Mouse (Mus musculus) liver, embryonic 14.5 days (tissue): ENCODE measurements at regions not wholly inside any gene's neighbourhood (a gene's known extent, or its start where the extent isn't known, plus 50 kb on each side); places are given as distances from the start of the nearest gene placed in this dataset.
A peak's percentile ranks its signal among the peaks of the same experiment; 100 is the strongest.

Source experiments
- ATAC-seq: fragments of 200-750 bp; cut with Nextera tagmentation; 2 replicates; pipeline ENCODE4 v1.8.0; 2017; ENCODE audit warnings: moderate number of reproducible peaks, mild to moderate bottlenecking, moderate library complexity; ENCODE audit not compliant: insufficient read depth
- DNase-seq, 3 experiments: peaks; one replicate each; pipeline ENCODE4 v3.0.0-alpha.2; 2012 to 2013; ENCODE audit warnings: low read depth in 3 of 3, low spot score in 3 of 3
- H3K27ac ChIP-seq: fragments of 300-500 bp; sonication (generic); 2 replicates; pipeline ENCODE4 v1.5.1; 2014; ENCODE audit warnings: moderate library complexity, mild to moderate bottlenecking, control low read depth, inconsistent platforms
- H3K27me3 ChIP-seq: fragments of 300-500 bp; sonication (generic); 2 replicates; pipeline ENCODE4 v1.6.1; 2014; ENCODE audit warnings: mild to moderate bottlenecking, low read length, moderate library complexity; ENCODE audit not compliant: control insufficient read depth, insufficient read depth
- H3K36me3 ChIP-seq: fragments of 300-500 bp; sonication (generic); replicated peaks from 2 replicates; pipeline ENCODE4 v1.6.1; 2014; ENCODE audit warnings: low read depth; ENCODE audit not compliant: control insufficient read depth, insufficient read depth
- H3K4me1 ChIP-seq, 2 experiments: fragments of 200-500 bp in 1 of 2; fragments of 300-500 bp in 1 of 2; sonication (generic) in 1 of 2; replicated peaks; 2 replicates each; pipeline ENCODE4 v1.6.1; 2012 to 2014; ENCODE audit warnings: antibody characterized with exemption in 1 of 2, inconsistent platforms in 1 of 2, low read length in 1 of 2; ENCODE audit not compliant: control insufficient read depth in 2 of 2, insufficient read depth in 2 of 2
- H3K4me2 ChIP-seq: fragments of 300-500 bp; sonication (generic); 2 replicates; pipeline ENCODE4 v1.6.1; 2014; ENCODE audit warnings: low read depth, mild to moderate bottlenecking, control low read depth, moderate library complexity
- H3K4me3 ChIP-seq, 2 experiments: fragments of 200-500 bp in 1 of 2; fragments of 300-500 bp in 1 of 2; sonication (generic) in 1 of 2; 2 replicates each; pipeline ENCODE4 v1.5.1; 2012 to 2014; ENCODE audit warnings: low read depth in 2 of 2, low read length in 2 of 2, mild to moderate bottlenecking in 2 of 2, control low read depth in 1 of 2, inconsistent platforms in 1 of 2, moderate library complexity in 1 of 2; ENCODE audit not compliant: insufficient read depth in 1 of 2
- H3K9ac ChIP-seq: fragments of 300-500 bp; sonication (generic); replicated peaks from 2 replicates; pipeline ENCODE4 v1.6.1; 2014; ENCODE audit warnings: mild to moderate bottlenecking, control low read depth, moderate library complexity
- H3K9me3 ChIP-seq: fragments of 300-500 bp; sonication (generic); 2 replicates; pipeline ENCODE4 v1.6.1; 2016; ENCODE audit warnings: low read length, mixed read lengths; ENCODE audit not compliant: control insufficient read depth
- CTCF ChIP-seq: IDR thresholded peaks from 2 replicates; pipeline ENCODE4 v1.5.1; 2016; ENCODE audit warnings: antibody characterized with exemption, low read depth, control low read depth
- EP300 ChIP-seq: IDR thresholded peaks from 2 replicates; pipeline ENCODE4 v1.6.1; 2016; ENCODE audit warnings: antibody characterized with exemption, low read depth
- WGBS: fragments of 180-500 bp; shearing (Covaris S2); extraction: QIAGEN DNeasy Blood & Tissue Kit; methylation state at CpG from one replicate; pipeline ENCODE4 v1.1.7; 2014; ENCODE audit not compliant: insufficient replicate concordance; 5-methylcytosine and 5-hydroxymethylcytosine counted together

GRCm38 (mm10) chr6:84414400-84414799 lies 179.3 kb downstream of the Cyp26b1 start:
- Histone ChIP-seq H3K36me3 (no peaks in the 10 kb centered on the region), H3K4me3 (no peak overlapping the region), H3K9me3 (no peaks in the 10 kb centered on the region), H3K4me1 (no peaks in the 10 kb centered on the region), H3K27ac (no peak overlapping the region), H3K4me2 (no peak overlapping the region), H3K9ac (no peak overlapping the region), H3K27me3 (no peaks in the 10 kb centered on the region)
- WGBS: 54% methylated on average over 5 of the region's 5 CpGs
- DNase-seq (no peak), ATAC-seq (no peak)
- TF ChIP-seq CTCF: no peak

GRCm38 (mm10) chr6:84409863-84410513 lies 183.7 kb downstream of the Cyp26b1 start:
- Histone ChIP-seq H3K9me3 (no peaks in the 10 kb centered on the region), H3K36me3 (no peaks in the 10 kb centered on the region), H3K4me1 (no peaks in the 10 kb centered on the region), H3K27ac (no peak overlapping the region), H3K4me3 (no peak overlapping the region), H3K27me3 (no peaks in the 10 kb centered on the region), H3K9ac (no peak overlapping the region), H3K4me2 (no peak overlapping the region)
- TF ChIP-seq CTCF (no peak), EP300 (no peak)
- WGBS: 67% methylated on average over 10 of the region's 10 CpGs
- DNase-seq: no peak
- no peak for ATAC-seq

GRCm38 (mm10) chr6:84408513-84408912 lies 185.2 kb downstream of the Cyp26b1 start:
- H3K4me2 ChIP-seq: no peak overlapping the region
- H3K4me3 ChIP-seq: no peak overlapping the region
- no peaks in the 10 kb centered on the region for H3K9me3 ChIP-seq
- no peaks in the 10 kb centered on the region for H3K36me3 ChIP-seq
- 54% methylated on average over 5 of the region's 5 CpGs for whole genome bisulfite sequencing
- ATAC-seq (no peak), DNase-seq (no peak)
- H3K27ac ChIP-seq: no peak overlapping the region
- no peaks in the 10 kb centered on the region for H3K27me3 ChIP-seq
- no peak overlapping the region for H3K9ac ChIP-seq
- TF ChIP-seq EP300: no peak
- no peak for TF ChIP-seq CTCF
- no peaks in the 10 kb centered on the region for H3K4me1 ChIP-seq

DNA sequence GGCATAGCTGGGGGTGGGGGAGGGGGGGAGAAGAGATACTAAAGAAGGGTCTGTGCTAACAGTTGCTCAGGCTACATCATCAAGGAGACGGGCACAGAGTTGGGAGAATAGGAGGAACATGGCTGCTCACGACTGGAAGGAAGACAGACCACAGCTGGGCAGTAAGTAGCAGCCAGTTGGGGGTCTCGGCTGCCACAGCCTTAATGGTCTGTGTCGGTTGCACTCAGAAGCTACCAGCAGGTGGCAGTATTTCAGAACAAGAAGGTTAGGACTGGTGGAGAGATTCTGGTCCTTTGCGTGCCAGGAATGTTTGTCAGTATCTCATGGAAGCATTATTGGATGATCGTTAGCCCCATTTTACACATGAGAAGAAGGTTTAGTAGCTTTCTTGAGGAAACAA lies 185.9 kb downstream of the Cyp26b1 start:
- no peak overlapping the region for H3K27ac ChIP-seq
- no peak overlapping the region for H3K4me3 ChIP-seq
- DNase-seq: peak in 1 of 3 experiments; percentile 5
- no peak overlapping the region for H3K9ac ChIP-seq
- ATAC-seq: no peak
- no peaks in the 10 kb centered on the region for H3K9me3 ChIP-seq
- H3K4me2 ChIP-seq: no peak overlapping the region
- no peaks in the 10 kb centered on the region for H3K36me3 ChIP-seq
- 11% methylated on average over 6 of the region's 6 CpGs for WGBS
- no peaks in the 10 kb centered on the region for H3K4me1 ChIP-seq
- no peaks in the 10 kb centered on the region for H3K27me3 ChIP-seq
- TF ChIP-seq CTCF (peak; percentile 78), EP300 (no peak)

DNA sequence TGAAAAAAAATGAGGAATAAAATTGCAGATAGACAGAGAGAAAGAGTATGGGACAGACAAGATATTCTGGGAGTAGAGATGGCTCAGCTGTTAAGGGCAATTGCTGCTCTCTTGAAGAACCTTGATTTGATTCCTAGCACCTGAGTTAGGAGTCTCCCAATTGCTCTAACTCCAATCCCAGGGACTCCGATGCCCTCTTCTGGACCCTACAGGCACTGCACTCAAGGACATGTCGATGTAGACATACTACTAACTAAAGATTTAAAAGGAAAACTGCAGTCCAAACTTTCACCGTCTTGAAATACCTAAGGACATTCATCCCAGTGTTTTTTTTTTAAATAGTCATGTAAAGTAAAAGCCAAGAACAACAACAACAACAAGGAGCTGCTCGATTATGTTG lies 189.0 kb downstream of the Cyp26b1 start:
- Histone ChIP-seq H3K36me3 (no peaks in the 10 kb centered on the region), H3K4me3 (no peak overlapping the region), H3K9me3 (no peaks in the 10 kb centered on the region), H3K9ac (no peak overlapping the region), H3K27ac (no peak overlapping the region), H3K27me3 (no peaks in the 10 kb centered on the region), H3K4me2 (no peak overlapping the region), H3K4me1 (no peaks in the 10 kb centered on the region)
- DNase-seq: no peak
- no peak for ATAC-seq
- TF ChIP-seq EP300 (no peak), CTCF (peak; percentile 55)
- WGBS: 42% methylated on average over 4 of the region's 4 CpGs
